Mouse (Mus musculus): ENCODE measurements at regions not wholly inside any gene's neighbourhood (a gene's known extent, or its start where the extent isn't known, plus 50 kb on each side); places are given as distances from the start of the nearest gene placed in this dataset.
A peak's percentile ranks its signal among the peaks of the same experiment; 100 is the strongest.
"Not testable (repeated sequence)": the region's sequence is repeated elsewhere in the genome, so short reads cannot be mapped to it uniquely, and the experiment has no call there.

DNA sequence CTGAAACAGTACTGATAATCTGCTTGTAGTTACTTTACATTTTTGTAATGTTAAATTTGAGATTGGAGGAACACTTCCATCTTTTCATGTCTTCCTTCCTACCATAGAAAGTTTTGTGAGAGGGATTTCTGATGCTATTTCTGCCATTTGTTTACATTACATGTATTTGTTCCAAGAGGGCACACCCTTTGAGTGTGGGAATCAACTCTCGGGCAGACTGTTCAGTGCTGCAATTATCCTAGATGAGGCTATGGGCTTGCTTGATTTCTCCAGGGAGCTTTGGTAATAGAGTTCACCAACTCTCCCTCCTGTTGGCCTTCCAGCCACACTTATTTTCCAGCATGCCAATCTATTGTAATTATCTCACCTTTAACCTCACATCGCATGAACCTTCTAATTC is 52.4 kb downstream of the Gm13691 start:
- DNase-seq, result no peak

GRCm38 (mm10) chr2:84048398-84049140 is 58.2 kb downstream of the Gm13691 start:
- no peak for DNase-seq

- no peak for DNase-seq
Measured at GRCm38 (mm10) chr2:84051883-84052331, 61.6 kb downstream of the Gm13691 start.

- DNase-seq, result peak in 1 of 2 experiments; percentile 22
Measured at GRCm38 (mm10) chr2:84059246-84059645, 68.9 kb downstream of the Gm13691 start.

DNA sequence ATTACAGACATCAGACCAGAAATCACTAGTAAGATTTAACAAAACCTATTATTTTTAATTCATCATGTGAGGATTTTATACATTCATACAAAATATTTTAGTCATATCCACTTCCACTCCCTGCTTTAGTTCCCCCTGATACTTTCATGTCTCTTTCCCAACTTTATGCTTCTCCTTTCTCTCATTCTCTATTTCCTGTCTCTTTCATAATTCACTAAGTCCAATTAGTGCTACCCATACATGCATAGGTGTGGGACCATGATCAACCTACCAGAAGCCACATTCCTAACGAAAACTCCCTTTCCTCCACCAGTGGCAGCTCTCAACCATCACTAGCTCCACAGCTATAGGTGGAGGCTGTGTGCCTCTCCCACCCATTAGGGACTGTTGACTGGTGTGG is 70.9 kb downstream of the Gm13691 start:
- DNase-seq, result no peak

DNA sequence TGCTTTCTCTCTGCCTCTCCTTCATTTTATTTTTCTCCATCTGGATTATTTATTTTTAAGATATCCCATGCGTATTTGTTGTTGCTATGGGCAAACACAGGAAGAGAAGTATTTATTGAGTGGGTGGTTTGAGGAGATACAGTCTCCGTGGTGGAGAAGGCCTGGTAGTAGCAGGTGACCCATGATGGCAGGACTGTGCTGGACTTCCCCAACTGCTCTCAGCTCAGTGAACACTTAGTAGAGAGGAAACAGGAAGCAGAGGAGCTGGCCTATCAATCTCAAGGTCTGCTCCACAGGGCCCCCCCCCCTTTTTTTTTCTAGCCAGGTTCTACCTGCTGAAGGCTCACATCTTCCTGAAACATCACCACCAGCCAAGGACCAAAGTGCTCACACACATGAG is 74.0 kb downstream of the Gm13691 start:
- DNase-seq, result no peak

DNA sequence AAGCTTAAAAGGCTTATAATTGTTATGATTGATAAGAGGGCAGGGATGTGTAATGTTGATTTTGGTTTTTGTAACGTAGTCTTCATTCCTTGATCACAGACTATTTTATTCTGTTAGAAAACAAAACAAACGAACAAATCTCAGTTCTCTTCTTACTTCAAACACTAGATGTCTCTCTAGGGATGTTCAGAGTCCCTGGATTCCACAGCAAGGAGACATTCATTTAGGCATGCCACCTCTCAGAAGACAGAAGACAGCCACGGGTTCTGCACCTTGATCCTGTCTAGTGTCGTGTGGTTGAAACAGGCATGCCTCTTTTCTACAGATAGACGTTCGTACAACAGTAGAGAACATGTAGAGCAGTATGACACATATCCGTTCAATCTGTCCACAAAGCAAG is 74.7 kb downstream of the Gm13691 start:
- DNase-seq, result no peak

DNA sequence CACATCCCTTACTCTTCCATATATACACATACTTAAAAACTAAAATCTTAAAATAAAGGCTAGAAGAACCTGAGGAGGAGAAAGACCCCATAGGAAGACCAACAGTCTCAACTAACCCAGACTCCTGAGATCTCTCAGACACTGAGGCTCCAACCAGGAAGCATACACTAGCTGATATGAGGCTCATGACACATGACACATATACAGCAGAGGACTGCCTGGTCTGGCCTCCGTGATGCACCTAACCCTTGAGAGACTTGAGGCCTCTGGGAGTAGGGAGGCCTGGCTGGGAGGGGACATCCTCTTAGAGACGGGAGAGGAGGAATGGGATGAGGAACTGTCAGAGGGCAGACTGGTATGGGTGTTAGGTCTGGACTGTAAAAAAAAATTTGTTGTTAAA is 75.4 kb downstream of the Gm13691 start:
- no peak for DNase-seq

- DNase-seq, result no peak
Measured at GRCm38 (mm10) chr2:84066151-84066693, 75.9 kb downstream of the Gm13691 start.

DNA sequence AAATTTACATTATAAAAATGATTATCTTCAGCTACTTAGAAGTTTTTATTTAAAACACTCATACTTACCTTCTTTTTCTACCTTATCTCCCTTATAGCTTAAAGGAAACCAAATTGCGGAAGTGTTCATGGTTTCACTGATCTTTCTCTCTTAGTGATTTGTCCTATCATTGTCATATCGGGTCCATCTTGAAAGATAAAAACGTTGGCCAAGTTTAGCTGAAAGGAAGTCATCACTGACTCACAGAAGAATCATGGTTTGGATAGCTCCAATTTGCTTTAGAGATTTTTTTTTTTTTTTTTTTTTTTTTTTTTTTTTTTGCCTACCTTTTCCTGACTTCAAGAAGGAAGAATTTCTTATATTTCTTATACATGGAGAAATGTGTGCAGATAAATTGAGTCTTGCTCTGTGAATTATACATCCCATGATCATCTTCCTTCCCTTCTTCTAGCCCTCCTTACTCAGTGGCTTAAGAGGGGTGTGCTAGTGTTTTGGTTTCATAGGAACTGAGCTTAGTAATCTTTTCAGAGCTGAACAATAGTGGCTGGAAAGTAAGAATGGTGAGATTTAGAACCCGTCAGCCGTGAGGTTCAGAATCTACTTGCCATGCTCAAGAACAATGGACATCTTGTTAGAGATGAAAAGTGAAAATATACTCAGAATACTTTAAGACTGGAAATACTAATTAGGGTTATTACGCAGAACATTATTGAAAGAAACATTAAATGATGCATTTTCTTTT is 76.6 kb downstream of the Gm13691 start:
- no peak for DNase-seq

- no peak for DNase-seq
Measured at GRCm38 (mm10) chr2:84068617-84069016, 78.3 kb downstream of the Gm13691 start.

DNA sequence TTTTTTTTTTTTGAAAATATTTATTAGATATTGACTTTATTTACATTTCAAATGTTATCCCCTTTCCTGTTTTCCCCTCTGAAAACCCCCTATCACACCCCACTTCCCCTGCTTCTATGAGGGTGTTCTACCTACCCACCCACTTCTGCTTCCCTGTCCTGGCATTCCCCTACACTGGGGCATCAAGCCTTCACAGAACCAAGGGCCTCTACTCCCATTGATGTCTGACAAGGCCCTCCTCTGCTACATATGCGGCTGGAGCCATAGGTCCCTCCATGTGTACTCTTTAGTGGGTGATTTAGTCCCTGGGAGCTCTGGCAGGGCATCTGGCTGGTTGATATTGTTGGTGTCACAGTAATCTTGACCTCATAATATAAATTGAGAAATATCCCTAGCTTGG is 79.1 kb downstream of the Gm13691 start:
- DNase-seq, result not testable (repeated sequence)

DNA sequence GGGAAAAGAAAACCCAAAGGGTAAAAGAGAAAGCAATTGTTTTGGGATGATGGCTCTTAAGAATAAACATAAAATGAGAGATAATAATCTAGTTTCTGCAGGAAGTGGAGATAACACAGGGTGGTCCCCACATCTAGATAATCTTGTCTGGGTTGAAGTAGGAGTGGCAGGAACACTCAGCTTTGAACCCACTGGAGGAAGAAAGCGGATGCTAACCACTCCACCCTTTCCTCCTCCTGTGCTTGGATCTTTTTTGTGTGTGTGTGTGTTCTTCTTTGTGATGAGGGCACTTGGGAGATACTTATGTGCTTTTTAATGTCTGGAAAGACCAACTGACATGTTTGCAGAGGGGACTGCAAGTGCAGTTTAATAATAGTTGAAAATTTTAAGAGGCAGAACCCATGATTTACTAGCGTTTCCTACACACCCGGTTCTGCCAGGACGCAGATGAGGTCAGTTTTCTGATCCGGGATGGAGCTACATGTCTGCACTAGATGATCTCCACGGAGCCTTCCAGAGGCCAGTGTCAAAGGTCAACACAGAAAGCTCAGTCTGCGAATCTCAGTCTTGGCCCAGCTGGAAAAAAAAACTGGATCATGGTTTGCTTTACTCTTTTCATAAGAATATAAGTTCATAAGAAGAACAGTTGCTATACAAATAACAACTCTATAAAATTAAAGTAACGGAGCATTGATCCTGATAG is 82.7 kb downstream of the Gm13691 start:
- peak; percentile 23 to 35 for DNase-seq

- DNase-seq, result no peak
Measured at GRCm38 (mm10) chr2:84075944-84076343, 85.6 kb downstream of the Gm13691 start.

GRCm38 (mm10) chr2:84079284-84079683 is 88.9 kb downstream of the Gm13691 start:
- no peak for DNase-seq

- no peak for DNase-seq
Measured at GRCm38 (mm10) chr2:84080228-84080627, 89.9 kb downstream of the Gm13691 start.

DNA sequence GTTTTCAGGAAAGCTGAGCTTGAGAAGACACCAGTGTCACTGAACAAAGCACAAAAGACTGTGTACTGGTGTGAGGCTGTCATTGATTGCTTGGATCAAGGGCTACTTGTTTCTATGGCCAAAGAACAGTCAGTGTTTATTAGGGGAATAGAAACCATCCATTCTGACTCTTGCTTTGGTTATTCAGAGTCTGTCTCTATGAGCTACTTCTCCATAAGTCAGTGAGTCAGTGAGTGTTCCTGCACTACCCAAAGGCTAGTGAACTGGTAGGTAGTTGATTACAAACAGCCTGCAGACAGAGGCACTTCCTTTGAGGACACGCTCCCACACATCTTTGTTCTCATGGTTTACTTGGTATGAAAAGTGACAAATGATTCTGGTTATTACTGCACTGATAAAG is 104.4 kb downstream of the Gm13691 start:
- DNase-seq, result no peak

GRCm38 (mm10) chr2:84098746-84099145 is 108.4 kb downstream of the Gm13691 start:
- DNase-seq, result no peak

DNA sequence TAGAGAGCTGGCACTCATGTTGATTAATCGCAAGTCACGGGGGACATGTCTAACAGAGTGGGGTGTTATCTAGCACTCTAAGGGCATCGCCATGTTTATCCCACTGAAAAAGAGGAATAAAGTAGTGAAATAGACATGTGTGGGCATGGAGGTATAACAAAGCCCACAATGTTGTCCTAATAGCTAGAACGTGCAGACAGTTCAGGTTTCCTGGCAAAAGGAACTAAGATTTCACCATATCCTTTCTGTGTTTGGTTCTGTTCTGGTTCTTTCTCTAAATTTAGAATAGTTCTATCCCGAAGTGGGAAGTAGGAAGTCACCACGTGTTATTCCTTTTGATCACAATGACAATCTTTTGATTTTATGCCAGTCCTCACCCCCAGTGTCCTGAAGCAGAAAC is 123.2 kb downstream of the Gm13691 start:
- DNase-seq, result no peak

GRCm38 (mm10) chr2:84119839-84120238 is 129.5 kb downstream of the Gm13691 start:
- DNase-seq, result no peak

DNA sequence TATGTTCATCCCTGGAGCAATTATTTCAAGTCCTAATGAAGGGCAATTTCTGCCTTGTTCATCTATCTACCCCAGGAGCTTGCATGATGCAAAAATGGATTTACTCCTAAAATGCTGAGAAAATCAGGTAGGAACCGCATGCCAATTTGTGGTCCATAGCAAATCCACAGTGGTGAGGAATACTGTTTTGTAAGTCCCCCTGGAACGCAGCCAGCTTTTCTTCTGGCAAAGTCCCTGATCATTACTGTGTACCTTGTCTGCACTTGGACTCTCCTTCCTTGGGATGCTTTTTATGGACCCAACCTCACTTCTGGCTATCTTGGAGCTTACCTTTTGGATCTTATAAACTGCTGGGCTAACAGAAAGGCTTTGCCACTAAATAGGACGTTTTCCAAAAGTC is 137.2 kb downstream of the Gm13691 start:
- no peak for DNase-seq

DNA sequence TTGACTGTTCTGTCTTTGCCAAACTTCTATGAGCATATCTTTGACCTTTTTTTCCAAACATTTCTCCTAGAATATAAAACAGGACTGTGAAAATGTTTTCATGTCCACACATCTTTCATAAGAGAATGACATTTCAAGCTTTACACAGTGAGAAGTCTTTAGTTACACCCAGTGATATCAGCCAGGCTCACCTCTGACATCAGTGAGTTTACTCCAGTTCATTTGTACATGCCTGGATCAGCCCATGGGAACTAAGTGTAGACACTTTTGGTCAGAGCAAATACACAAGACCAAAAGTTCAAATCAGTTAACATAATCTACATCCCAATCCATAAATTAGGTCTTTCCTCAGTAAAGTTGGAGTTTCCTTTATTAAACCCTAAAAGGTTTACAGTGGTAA is 171.4 kb downstream of the Gm13691 start:
- no peak for DNase-seq

DNA sequence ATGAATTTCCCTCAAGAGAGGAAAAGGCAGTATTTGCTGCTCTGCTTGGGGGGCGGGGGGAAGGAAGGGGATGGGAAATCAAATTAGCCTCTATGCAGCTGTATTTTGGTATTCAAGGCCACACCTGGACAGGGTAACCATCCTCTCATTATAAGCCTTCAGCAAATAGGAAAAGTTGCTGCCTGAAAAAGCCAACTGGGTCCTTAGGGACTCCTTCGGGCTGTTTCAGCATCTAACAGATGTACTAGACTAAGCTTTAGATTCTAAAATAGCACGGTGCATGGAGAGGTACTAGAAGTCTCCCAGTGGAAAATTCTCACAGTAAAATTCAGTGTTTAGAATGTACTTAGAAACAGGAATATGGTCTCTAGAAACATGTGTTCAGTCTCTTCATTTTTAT is 183.1 kb downstream of the Gm13691 start:
- DNase-seq, result no peak

Data from lung, postnatal 4 days (tissue).